Mouse (Mus musculus) brain, embryonic 14.5 days (tissue): Measurements from ENCODE around the gene Arhgap18. TPM values are rescaled to one million over a fixed set of nuclear protein-coding genes. Genes with fewer than 3 reads are reported as not detected.

ENCODE experiments used
- DNase-seq: peaks from one replicate; pipeline ENCODE4 v3.0.0-alpha.2; 2011; ENCODE audit warnings: low read depth
- CTCF ChIP-seq: fragments of 200-500 bp; IDR thresholded peaks from 2 replicates; pipeline ENCODE4 v1.5.1; 2012; ENCODE audit warnings: inconsistent platforms, mild to moderate bottlenecking, moderate library complexity, borderline replicate concordance; ENCODE audit not compliant: insufficient read depth, insufficient read length; ENCODE audit errors: extremely low read depth
- POLR2A ChIP-seq: fragments of 200-500 bp; IDR thresholded peaks from 2 replicates; pipeline ENCODE4 v1.6.1; 2012; ENCODE audit warnings: mild to moderate bottlenecking, inconsistent platforms, borderline replicate concordance; ENCODE audit not compliant: poor library complexity, insufficient read depth, insufficient read length, severe bottlenecking; ENCODE audit errors: extremely low read depth
- polyA plus RNA-seq: library from polyadenylated mRNA; depleted of rRNA; stranded (reverse); fragments of >200 nt; gene quantifications from 2 replicates; pipeline ENCODE4 v1.2.3, GENCODE M21; 2012

Arhgap18 gene
- polyA plus RNA-seq, 1 experiment, result 11.8 TPM

- DNase-seq, result peak; percentile 49
- no peak for TF ChIP-seq CTCF
- no peak for TF ChIP-seq POLR2A
Measured at GRCm38 (mm10) chr10:26761991-26762903, 9.0 kb downstream of the Arhgap18 start.

GRCm38 (mm10) chr10:26767196-26767595, 14.0 kb downstream of the Arhgap18 start:
- no peak for TF ChIP-seq CTCF
- TF ChIP-seq POLR2A, result no peak
- no peak for DNase-seq

DNA sequence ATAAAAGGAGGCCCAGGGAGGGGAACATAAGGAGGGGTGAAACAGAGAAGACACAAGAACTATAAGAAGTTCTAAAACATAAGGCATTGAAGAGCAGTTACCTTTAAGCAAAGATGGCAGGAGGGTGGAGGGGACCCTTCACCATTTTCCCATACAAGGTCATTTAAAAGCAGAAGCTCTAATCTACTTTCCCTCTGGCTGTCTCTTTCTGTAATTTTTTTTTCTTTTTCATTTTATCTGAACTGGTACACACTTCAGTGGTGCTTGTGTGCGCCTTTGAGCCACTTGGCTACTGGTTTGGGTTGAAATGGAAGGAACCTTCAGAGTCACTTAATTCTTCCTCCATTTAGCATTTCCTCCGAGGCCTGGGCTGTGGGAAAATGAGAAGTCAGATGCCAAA, 15.7 kb downstream of the Arhgap18 start:
- TF ChIP-seq POLR2A, result no peak
- no peak for TF ChIP-seq CTCF
- no peak for DNase-seq

DNA sequence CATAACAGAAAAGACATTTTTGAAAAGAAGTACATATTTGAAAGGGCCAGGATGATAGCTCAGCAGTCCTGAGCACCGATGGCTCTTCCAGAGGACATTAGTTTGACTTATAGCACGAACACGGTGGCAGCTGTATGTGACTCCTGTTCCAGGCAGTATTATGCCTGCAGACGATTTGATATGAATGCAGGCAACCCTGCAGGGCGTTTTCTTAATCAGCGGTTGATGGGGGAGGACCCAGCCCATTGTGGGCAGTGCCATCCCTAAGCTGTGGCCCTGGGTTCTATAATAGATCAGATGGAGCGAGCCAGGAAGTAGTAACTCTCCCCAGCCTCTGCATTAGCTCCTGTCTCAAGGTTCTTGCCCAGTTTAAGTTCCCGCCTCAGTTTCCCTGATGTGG, 16.8 kb downstream of the Arhgap18 start:
- DNase-seq, result no peak
- TF ChIP-seq CTCF, result no peak
- no peak for TF ChIP-seq POLR2A

GRCm38 (mm10) chr10:26771938-26772623, 18.9 kb downstream of the Arhgap18 start:
- peak; percentile 96 for DNase-seq

GRCm38 (mm10) chr10:26772624-26773540, 19.7 kb downstream of the Arhgap18 start:
- TF ChIP-seq POLR2A (no peak), CTCF (no peak)
- DNase-seq, result peak; percentile 96

More at GRCm38 (mm10) chr10:26771938-26772623, 18.9 kb downstream of the Arhgap18 start:
- TF ChIP-seq POLR2A (peak; percentile 41; the same call in 1 of the 2 replicates), CTCF (no peak)

- TF ChIP-seq CTCF (no peak), POLR2A (no peak)
- peak; percentile 37 for DNase-seq
Measured at GRCm38 (mm10) chr10:26773541-26773940, 20.3 kb downstream of the Arhgap18 start.

- TF ChIP-seq CTCF (no peak), POLR2A (no peak)
- no peak for DNase-seq
Measured at GRCm38 (mm10) chr10:26774266-26774665, 21.0 kb downstream of the Arhgap18 start.

- no peak for DNase-seq
- no peak for TF ChIP-seq CTCF
- TF ChIP-seq POLR2A, result no peak
Measured at GRCm38 (mm10) chr10:26776443-26776842, 23.2 kb downstream of the Arhgap18 start.

DNA sequence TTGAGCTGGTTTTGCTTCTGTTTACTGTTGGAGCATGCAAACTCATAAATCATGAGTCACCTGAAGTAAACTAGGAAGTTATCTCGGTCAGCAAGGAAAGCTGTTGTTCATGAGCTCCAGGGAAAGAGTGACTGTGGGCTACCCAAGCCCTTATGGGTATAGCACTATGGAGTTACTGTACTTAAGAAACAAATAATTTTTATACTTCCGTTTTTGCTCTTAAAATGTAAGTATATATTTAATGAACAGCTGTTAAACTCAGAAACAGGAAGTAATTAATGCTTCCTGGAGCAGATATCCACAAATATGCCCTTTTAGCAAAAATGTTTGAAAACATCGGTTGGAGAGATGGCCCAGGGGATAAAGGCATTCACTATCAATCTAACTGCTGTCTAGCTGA, 27.4 kb downstream of the Arhgap18 start:
- no peak for TF ChIP-seq CTCF
- TF ChIP-seq POLR2A, result no peak
- no peak for DNase-seq

DNA sequence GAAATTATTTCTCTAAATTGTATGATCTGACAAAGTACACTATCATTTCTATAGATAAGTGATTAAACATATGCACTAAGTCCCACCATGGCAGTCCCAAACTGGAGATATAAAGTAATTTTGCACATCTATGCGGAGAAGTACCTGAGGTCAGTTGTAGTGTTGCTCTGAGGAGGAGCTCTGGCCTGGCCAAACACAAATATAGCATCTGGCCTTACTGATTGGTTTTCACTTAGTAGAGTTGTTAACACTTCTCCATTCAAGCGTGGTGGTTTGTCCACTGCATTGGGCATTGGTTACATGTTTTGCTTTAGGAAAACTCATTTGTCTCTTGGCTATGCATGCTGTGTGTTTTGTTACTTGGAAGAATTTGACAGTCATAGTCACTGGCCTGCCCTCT, 36.5 kb downstream of the Arhgap18 start:
- no peak for DNase-seq
- TF ChIP-seq CTCF (no peak), POLR2A (no peak)

- TF ChIP-seq CTCF, result no peak
- no peak for TF ChIP-seq POLR2A
Measured at GRCm38 (mm10) chr10:26791810-26792209, 38.6 kb downstream of the Arhgap18 start.

More at GRCm38 (mm10) chr10:26791810-26792209, 38.6 kb downstream of the Arhgap18 start:
- no peak for DNase-seq
